8 mouse cellular contexts compared by ENCODE assay signal in genomic region chr17:88629931-88630553, GRCm38 (mm10). TPM values are rescaled to one million over a fixed set of nuclear protein-coding genes. Genes with fewer than 3 reads are reported as not detected.
DNase-seq lines count a peak whose midpoint lies in the region; ATAC-seq and TF ChIP-seq lines count a peak whose summit lies in the region.

No protein-coding gene starts in this region.

- TF ChIP-seq CTCF in midbrain, postnatal 0 days (IDR thresholded peaks at IDR 0.05), result peak; percentile 18; the same call in 1 of the 2 replicates

- ATAC-seq in forebrain, embryonic 13.5 days, result peak; percentile 86
- ATAC-seq in limb, embryonic 12.5 days (ENCODE audit: insufficient number of reproducible peaks, insufficient read depth, low FRiP score, low TSS enrichment, low read depth), result no peak
- peak; percentile 53; the same call in 1 of the 2 replicates for ATAC-seq in midbrain, postnatal 0 days (ENCODE audit: low FRiP score)
- no peak for ATAC-seq in megakaryocyte-erythroid progenitor cell, adult 5-6 weeks (replicated peaks; ENCODE audit: low FRiP score, low TSS enrichment, poor library complexity, severe bottlenecking)

- no peaks in the 10 kb centered on the region for H3K9me3 ChIP-seq in forebrain, embryonic 13.5 days (replicated peaks)
- H3K9me3 ChIP-seq in limb, embryonic 12.5 days, result no peaks in the 10 kb centered on the region
- H3K9me3 ChIP-seq in midbrain, postnatal 0 days (ENCODE audit: low read length), result no peaks in the 10 kb centered on the region

- H3K4me2 ChIP-seq in forebrain, embryonic 13.5 days, result peak overlapping the region; percentile 27; the same call in 1 of the 2 replicates
- H3K4me2 ChIP-seq in limb, embryonic 12.5 days, result peak overlapping the region; percentile 3; the same call in 1 of the 2 replicates
- no peak overlapping the region for H3K4me2 ChIP-seq in midbrain, postnatal 0 days (ENCODE audit: low read depth, low read length, poor library complexity, severe bottlenecking)

- no peak overlapping the region for H3K9ac ChIP-seq in forebrain, embryonic 13.5 days
- H3K9ac ChIP-seq in limb, embryonic 12.5 days (replicated peaks), result no peak overlapping the region
- no peak overlapping the region for H3K9ac ChIP-seq in midbrain, postnatal 0 days (replicated peaks; ENCODE audit: low read length, poor library complexity, severe bottlenecking)

- H3K27ac ChIP-seq in forebrain, embryonic 13.5 days, result peak overlapping the region; percentile 80
- H3K27ac ChIP-seq in limb, embryonic 12.5 days, result peak overlapping the region; percentile 73
- peak overlapping the region; percentile 55; the same call in 1 of the 2 replicates for H3K27ac ChIP-seq in midbrain, postnatal 0 days (ENCODE audit: low read depth, low read length)

- H3K4me1 ChIP-seq in forebrain, embryonic 13.5 days, result peaks cover 38% of the 10 kb centered on the region
- H3K4me1 ChIP-seq in limb, embryonic 12.5 days (replicated peaks), result peaks cover 58% of the 10 kb centered on the region
- no peaks in the 10 kb centered on the region for H3K4me1 ChIP-seq in midbrain, postnatal 0 days (ENCODE audit: insufficient read depth, low read length)

- H3K27me3 ChIP-seq in forebrain, embryonic 13.5 days, result no peaks in the 10 kb centered on the region
- no peaks in the 10 kb centered on the region for H3K27me3 ChIP-seq in limb, embryonic 12.5 days
- no peaks in the 10 kb centered on the region for H3K27me3 ChIP-seq in midbrain, postnatal 0 days (ENCODE audit: insufficient read depth, low read length)

- no peaks in the 10 kb centered on the region for H3K36me3 ChIP-seq in forebrain, embryonic 13.5 days (ENCODE audit: poor library complexity, severe bottlenecking)
- H3K36me3 ChIP-seq in limb, embryonic 12.5 days, result peaks cover under 1% of the 10 kb centered on the region; the same call in 1 of the 2 replicates
- no peaks in the 10 kb centered on the region for H3K36me3 ChIP-seq in midbrain, postnatal 0 days (ENCODE audit: insufficient read depth, low read length)

- WGBS in forebrain, embryonic 13.5 days, result 9% methylated on average over 11 of the region's 11 CpGs
- 38% methylated on average over 11 of the region's 11 CpGs for WGBS in limb, embryonic 12.5 days
- WGBS in midbrain, postnatal 0 days, result 21% methylated on average over 11 of the region's 11 CpGs

- no peak overlapping the region for H3K4me3 ChIP-seq in forebrain, embryonic 13.5 days
- H3K4me3 ChIP-seq in limb, embryonic 12.5 days (replicated peaks), result no peak overlapping the region
- no peak overlapping the region for H3K4me3 ChIP-seq in midbrain, postnatal 0 days (ENCODE audit: low read depth, low read length)

- peak; percentile 37 for DNase-seq in adrenal gland, postnatal 10 days
- no peak for DNase-seq in adrenal gland, adult 18-20 months (ENCODE audit: low spot score in 2 of 2)
- peak; percentile 39 for DNase-seq in heart, postnatal 4 days
- peak; percentile 48 for DNase-seq in midbrain, postnatal 0 days (ENCODE audit: low spot score)
- DNase-seq in right cerebral cortex, adult 2 months (ENCODE audit: low spot score in 2 of 2), result no peak

RNA-seq across cellular contexts. Expression of gene Ston1, which starts 32.6 kb away (rescaled TPM):
- total RNA-seq in adrenal gland, postnatal 10 days (2021), result 10 to 100 TPM; 25.0 to 25.1 TPM
- total RNA-seq in adrenal gland, adult 18-20 months (2021), result 10 to 100 TPM; 28.3 to 32.3 TPM
- 2.4 and 3.2 TPM in 2 replicates for polyA plus RNA-seq in forebrain, embryonic 13.5 days (2015; fragmentation: Nextera tagmentation; extraction: Ambion mirVana)
- total RNA-seq in heart, postnatal 4 days (2021), result 10 to 100 TPM; 25.3 to 28.7 TPM
- 4.8 and 6.1 TPM in 2 replicates for polyA plus RNA-seq in limb, embryonic 12.5 days (2016; fragmentation: Nextera tagmentation; extraction: Ambion mirVana)
- total RNA-seq in midbrain, postnatal 0 days (2014; rRNA removed), result 4.0 and 5.0 TPM in 2 replicates
- polyA plus RNA-seq in midbrain, postnatal 0 days (2015; fragmentation: Nextera tagmentation; extraction: Ambion mirVana), result 1.1 and 1.3 TPM in 2 replicates
- total RNA-seq in megakaryocyte-erythroid progenitor cell, adult 5-6 weeks (2014; fragmentation: Nextera tagmentation), result 1.2 TPM in 1 of 2 replicates, not detected in the other
- total RNA-seq in megakaryocyte-erythroid progenitor cell, adult 5-6 weeks (2017), result not detected in 2 replicates

RNA-seq across cellular contexts. Expression of gene Gtf2a1l, which starts 38.4 kb away (rescaled TPM):
- total RNA-seq in adrenal gland, postnatal 10 days (2021), result not detected
- not detected for total RNA-seq in adrenal gland, adult 18-20 months (2021)
- 0.15 and 0.16 TPM in 2 replicates for polyA plus RNA-seq in forebrain, embryonic 13.5 days (2015; fragmentation: Nextera tagmentation; extraction: Ambion mirVana)
- not detected for total RNA-seq in heart, postnatal 4 days (2021)
- polyA plus RNA-seq in limb, embryonic 12.5 days (2016; fragmentation: Nextera tagmentation; extraction: Ambion mirVana), result 0.49 TPM in 1 of 2 replicates, not detected in the other
- total RNA-seq in midbrain, postnatal 0 days (2014; rRNA removed), result not detected in 2 replicates
- polyA plus RNA-seq in midbrain, postnatal 0 days (2015; fragmentation: Nextera tagmentation; extraction: Ambion mirVana), result 0.29 and 0.39 TPM in 2 replicates
- total RNA-seq in megakaryocyte-erythroid progenitor cell, adult 5-6 weeks (2014; fragmentation: Nextera tagmentation), result not detected in 2 replicates
- not detected in 2 replicates for total RNA-seq in megakaryocyte-erythroid progenitor cell, adult 5-6 weeks (2017)

Comparison
In these comparisons a context has a peak if more than half of its experiments do, and no peak if none do; other contexts are left out.
1. DNase-seq: peak in adrenal gland, postnatal 10 days (single experiment), heart, postnatal 4 days (single experiment) and midbrain, postnatal 0 days (single experiment); none in adrenal gland, adult 18-20 months (0 of 2) and right cerebral cortex, adult 2 months (0 of 2).
2. ATAC-seq: peak in forebrain, embryonic 13.5 days (single experiment) and midbrain, postnatal 0 days (single experiment); none in limb, embryonic 12.5 days (single experiment) and megakaryocyte-erythroid progenitor cell, adult 5-6 weeks (single experiment).
3. Peak in every context shown above with its lines, with median percentiles within 50 percentile points of each other: H3K27ac ChIP-seq.